Mouse (Mus musculus): ENCODE results near the gene Ermn.

DNA sequence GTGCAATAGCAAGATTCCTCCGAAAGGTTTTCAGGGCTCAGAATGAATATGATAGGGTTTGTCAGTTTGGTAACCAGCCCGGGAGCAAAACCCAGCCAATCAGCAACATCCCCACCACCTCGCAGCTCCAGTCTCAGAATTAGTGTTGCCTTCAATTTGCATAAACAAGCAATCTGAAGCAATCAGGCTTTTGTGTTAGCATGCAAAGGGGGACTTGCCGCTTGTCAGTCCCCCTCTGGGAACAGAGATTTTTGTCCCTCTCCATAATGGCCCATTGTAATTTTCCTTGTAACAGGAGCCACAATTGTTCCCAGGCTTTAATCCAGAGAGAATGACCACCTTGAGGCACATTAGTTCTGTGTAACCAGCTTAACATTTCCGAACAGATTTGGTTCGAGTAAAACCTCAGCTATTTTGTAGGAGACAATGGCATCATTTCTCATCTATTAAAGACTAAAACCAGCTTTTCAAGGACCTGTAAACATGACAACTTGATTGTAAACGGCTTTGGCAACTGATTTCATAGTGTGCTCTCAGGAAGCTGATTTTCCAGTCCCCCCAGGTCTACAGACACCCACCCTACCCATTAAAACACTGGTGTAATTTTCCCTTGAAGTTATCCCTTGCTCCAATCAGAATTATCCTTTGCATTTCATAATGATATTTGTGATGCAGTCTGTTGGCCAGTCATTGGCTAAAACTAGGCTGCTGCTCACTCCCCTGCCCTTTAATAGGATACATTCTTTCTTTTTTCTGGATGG lies at the start of gene Ermn:
- TF ChIP-seq EP300 (IDR thresholded peaks at IDR 0.05; ENCODE audit: low read depth) (no peak), CTCF (IDR thresholded peaks at IDR 0.05; ENCODE audit: low read depth) (no peak)

Measured in heart, postnatal 0 days (tissue).